Mouse (Mus musculus): ENCODE data around the gene Mrps21. TPM values are rescaled to one million over a fixed set of nuclear protein-coding genes. Genes with fewer than 3 reads are reported as not detected.
"Not testable (repeated sequence)": the region's sequence is repeated elsewhere in the genome, so short reads cannot be mapped to it uniquely, and the experiment has no call there.

Gene Mrps21
- polyA plus RNA-seq, 1 experiment from 2014 or later, result 360 TPM

DNA sequence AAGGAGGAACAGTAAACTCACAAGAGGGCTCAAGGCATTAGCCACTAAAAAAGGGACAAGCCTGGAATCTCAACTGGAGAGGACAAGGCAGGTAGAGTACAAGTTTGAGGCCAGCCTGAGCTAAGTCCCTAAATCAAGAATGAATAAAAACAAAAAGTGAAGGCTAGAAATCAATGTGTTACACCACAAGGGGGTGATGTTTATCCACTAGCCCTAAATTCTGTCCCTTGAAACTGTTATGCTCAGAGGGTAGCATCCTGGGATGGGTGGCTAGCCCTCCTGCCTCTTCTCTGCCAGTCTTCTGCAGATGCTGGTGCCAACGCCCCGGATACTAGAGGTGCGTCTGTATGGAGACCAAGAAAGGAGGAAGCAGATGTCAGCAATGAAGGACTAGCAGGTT, 11.0 kb downstream of the Mrps21 start:
- no peak for ATAC-seq
- H3K27me3 ChIP-seq (replicated peaks; ENCODE audit: control insufficient read depth, insufficient read depth, low read length), result no peaks in the 10 kb centered on the region
- H3K4me3 ChIP-seq (ENCODE audit: low read length), result no peak overlapping the region
- H3K4me1 ChIP-seq (ENCODE audit: control insufficient read depth, insufficient read depth, low read length), result no peaks in the 10 kb centered on the region
- WGBS, result 82% methylated on average over 3 of the region's 3 CpGs
- no peak overlapping the region for H3K4me2 ChIP-seq (ENCODE audit: low read depth, low read length)
- peaks cover 3% of the 10 kb centered on the region; the same call in 1 of the 2 replicates for H3K36me3 ChIP-seq (ENCODE audit: control insufficient read depth, insufficient read depth, low read length)
- no peak overlapping the region for H3K27ac ChIP-seq (ENCODE audit: low read length)
- no peaks in the 10 kb centered on the region for H3K9me3 ChIP-seq (ENCODE audit: control insufficient read depth, low read length)
- no peak overlapping the region for H3K9ac ChIP-seq (ENCODE audit: low read depth, low read length)

DNA sequence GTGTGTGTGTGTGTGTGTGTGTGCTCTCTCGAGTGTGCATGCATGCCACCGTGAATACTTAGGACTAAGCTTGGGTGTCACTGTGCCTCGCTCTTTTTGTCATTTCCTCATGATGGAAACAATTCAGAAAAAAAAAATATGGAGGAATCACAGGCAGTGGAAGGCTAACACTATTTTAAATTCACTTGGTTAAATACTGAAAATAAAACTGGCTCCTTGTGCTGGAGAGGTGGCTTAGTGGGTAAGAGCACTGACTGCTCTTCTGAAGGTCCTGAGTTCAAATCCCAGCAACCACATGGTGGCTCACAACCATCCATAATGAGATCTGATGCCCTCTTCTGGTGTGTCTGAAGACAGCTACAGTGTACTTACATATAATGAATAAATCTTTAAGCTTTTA, 13.0 kb downstream of the Mrps21 start:
- not testable (repeated sequence) for H3K4me3 ChIP-seq (ENCODE audit: low read length); H3K27ac ChIP-seq (ENCODE audit: low read length); H3K4me2 ChIP-seq (ENCODE audit: low read depth, low read length); H3K9me3 ChIP-seq (ENCODE audit: control insufficient read depth, low read length); ATAC-seq; H3K36me3 ChIP-seq (ENCODE audit: control insufficient read depth, insufficient read depth, low read length); H3K4me1 ChIP-seq (ENCODE audit: control insufficient read depth, insufficient read depth, low read length); H3K9ac ChIP-seq (ENCODE audit: low read depth, low read length); H3K27me3 ChIP-seq (replicated peaks; ENCODE audit: control insufficient read depth, insufficient read depth, low read length)
- 78% methylated on average over 3 of the region's 3 CpGs for WGBS

DNA sequence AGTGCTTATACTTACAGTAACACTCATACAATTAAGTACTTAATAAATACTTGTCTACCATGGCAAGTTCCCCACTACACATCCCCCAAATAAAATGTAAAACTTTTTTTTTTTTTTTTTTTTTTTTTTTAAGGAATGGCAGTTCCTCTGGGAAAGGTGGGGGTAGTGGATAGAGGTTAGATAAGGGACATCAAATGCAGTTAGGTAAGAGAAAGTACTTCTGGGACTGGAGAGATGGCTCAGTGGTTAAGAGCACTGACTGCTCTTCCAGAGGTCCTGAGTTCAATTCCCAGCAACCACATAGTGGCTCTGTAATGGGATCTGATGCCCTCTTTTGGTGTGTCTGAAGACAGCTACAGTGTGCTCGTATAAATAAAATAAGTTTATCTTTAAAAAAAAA, 14.3 kb downstream of the Mrps21 start:
- WGBS, result 88% methylated on average over 1 of the region's 1 CpGs

DNA sequence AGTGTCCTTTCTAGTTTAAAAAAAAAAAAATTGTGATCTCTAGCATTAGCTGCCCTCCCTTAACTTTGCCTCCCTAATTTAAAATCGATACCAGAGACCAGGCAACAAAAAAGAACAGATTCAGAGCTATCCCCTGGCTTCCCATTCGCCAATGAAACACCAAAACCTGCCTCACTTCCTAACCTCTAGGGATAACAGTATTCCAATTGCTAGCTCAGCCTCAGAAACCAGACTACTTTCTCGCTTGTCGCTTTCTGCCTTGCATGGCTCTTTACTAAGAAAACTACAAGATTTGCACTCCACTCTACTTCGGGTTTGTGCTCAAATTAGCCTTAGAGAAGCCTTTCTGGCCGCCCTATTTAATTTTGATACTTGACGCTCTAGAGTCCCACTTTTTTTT, 15.2 kb downstream of the Mrps21 start:
- Histone ChIP-seq H3K4me2 (ENCODE audit: low read depth, low read length) (peak overlapping the region; percentile 60), H3K4me1 (ENCODE audit: control insufficient read depth, insufficient read depth, low read length) (peaks cover 5% of the 10 kb centered on the region), H3K36me3 (ENCODE audit: control insufficient read depth, insufficient read depth, low read length) (peaks cover 5% of the 10 kb centered on the region), H3K4me3 (ENCODE audit: low read length) (peak overlapping the region; percentile 86), H3K9me3 (ENCODE audit: control insufficient read depth, low read length) (no peaks in the 10 kb centered on the region), H3K27me3 (replicated peaks; ENCODE audit: control insufficient read depth, insufficient read depth, low read length) (no peaks in the 10 kb centered on the region), H3K27ac (ENCODE audit: low read length) (peak overlapping the region; percentile 76), H3K9ac (ENCODE audit: low read depth, low read length) (peak overlapping the region; percentile 93)
- WGBS, result 23% methylated on average over 7 of the region's 7 CpGs
- ATAC-seq, result 0 out of 2 replicates have a peak, but pooled peaks have one; percentile 12

More for the DNA sequence above, 14.3 kb downstream of the Mrps21 start:
- H3K36me3 ChIP-seq (ENCODE audit: control insufficient read depth, insufficient read depth, low read length); ATAC-seq; H3K4me1 ChIP-seq (ENCODE audit: control insufficient read depth, insufficient read depth, low read length); H3K27ac ChIP-seq (ENCODE audit: low read length); H3K27me3 ChIP-seq (replicated peaks; ENCODE audit: control insufficient read depth, insufficient read depth, low read length); H3K4me3 ChIP-seq (ENCODE audit: low read length); H3K9ac ChIP-seq (ENCODE audit: low read depth, low read length); H3K9me3 ChIP-seq (ENCODE audit: control insufficient read depth, low read length); H3K4me2 ChIP-seq (ENCODE audit: low read depth, low read length): not testable (repeated sequence)

DNA sequence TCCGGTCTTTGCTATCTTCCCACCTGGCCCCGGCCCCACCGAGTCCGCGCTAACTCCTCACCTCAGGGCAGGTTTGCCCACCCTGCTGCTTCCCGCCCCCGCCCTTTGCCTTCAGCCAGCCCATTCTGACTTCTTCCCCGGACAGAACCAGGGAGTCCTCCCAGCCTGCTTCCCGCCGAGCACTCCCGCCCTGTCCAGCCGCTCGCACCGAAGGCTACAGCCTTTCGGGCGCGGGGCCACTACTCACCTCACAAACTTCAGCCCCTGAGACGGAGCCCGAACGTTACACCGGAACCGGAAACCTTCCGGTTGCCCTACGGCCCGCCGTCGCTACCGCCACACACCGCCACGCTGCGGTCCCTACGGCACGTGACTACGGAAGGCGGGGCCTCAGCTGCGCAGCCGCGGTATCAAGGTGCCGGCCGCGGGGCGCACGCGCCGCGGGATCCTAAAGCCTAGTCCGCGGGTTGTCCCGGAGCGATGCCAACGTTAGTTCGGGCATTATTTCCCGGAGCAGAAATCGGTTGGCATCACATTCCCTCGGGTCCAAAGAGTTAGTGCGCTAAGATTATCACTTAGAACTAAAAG, 15.7 kb downstream of the Mrps21 start, which contains the start of gene Prpf3:
Gene Prpf3, minus strand, starts transcription at position 384 of the 588 bp plus-strand sequence.
- Histone ChIP-seq H3K4me1 (ENCODE audit: control insufficient read depth, insufficient read depth, low read length) (peaks cover 5% of the 10 kb centered on the region), H3K27ac (ENCODE audit: low read length) (peak within 1 kb of the TSS; percentile 76), H3K36me3 (ENCODE audit: control insufficient read depth, insufficient read depth, low read length) (peaks cover 5% of the 10 kb centered on the region), H3K9ac (ENCODE audit: low read depth, low read length) (peak within 1 kb of the TSS; percentile 93), H3K27me3 (replicated peaks; ENCODE audit: control insufficient read depth, insufficient read depth, low read length) (no peaks in the 10 kb centered on the region), H3K4me3 (ENCODE audit: low read length) (peak within 1 kb of the TSS; percentile 86), H3K9me3 (ENCODE audit: control insufficient read depth, low read length) (no peaks in the 10 kb centered on the region), H3K4me2 (ENCODE audit: low read depth, low read length) (peak within 1 kb of the TSS; percentile 60)
- WGBS, result under 1% methylated on average over 56 of the region's 56 CpGs
- peak; percentile 99 for ATAC-seq

DNA sequence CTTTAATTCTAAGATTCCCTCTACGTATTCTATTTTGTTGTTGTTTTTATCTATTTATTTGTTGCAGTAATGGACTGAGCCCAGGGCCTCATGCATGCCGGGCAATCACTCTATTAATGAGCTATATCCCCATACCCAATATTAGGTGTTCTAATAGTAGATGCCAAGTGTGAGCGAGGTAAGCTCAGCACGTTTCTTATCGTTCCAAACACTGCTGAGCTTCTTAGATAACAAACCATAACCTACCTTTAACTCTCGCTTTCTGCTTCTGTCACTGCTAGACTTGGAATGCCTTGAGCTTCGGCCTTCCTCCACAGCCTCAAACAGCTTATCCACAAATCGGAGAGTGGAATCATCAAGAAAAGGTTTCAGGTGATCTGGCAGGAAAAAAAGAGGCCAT, 20.0 kb downstream of the Mrps21 start:
- peaks cover 13% of the 10 kb centered on the region for H3K36me3 ChIP-seq (ENCODE audit: control insufficient read depth, insufficient read depth, low read length)
- H3K27me3 ChIP-seq (replicated peaks; ENCODE audit: control insufficient read depth, insufficient read depth, low read length), result no peaks in the 10 kb centered on the region
- no peaks in the 10 kb centered on the region for H3K9me3 ChIP-seq (ENCODE audit: control insufficient read depth, low read length)
- ATAC-seq, result no peak
- no peak overlapping the region for H3K27ac ChIP-seq (ENCODE audit: low read length)
- no peak overlapping the region for H3K9ac ChIP-seq (ENCODE audit: low read depth, low read length)
- WGBS, result 93% methylated on average over 8 of the region's 8 CpGs
- no peak overlapping the region for H3K4me3 ChIP-seq (ENCODE audit: low read length)
- peaks cover 5% of the 10 kb centered on the region for H3K4me1 ChIP-seq (ENCODE audit: control insufficient read depth, insufficient read depth, low read length)
- no peak overlapping the region for H3K4me2 ChIP-seq (ENCODE audit: low read depth, low read length)

DNA sequence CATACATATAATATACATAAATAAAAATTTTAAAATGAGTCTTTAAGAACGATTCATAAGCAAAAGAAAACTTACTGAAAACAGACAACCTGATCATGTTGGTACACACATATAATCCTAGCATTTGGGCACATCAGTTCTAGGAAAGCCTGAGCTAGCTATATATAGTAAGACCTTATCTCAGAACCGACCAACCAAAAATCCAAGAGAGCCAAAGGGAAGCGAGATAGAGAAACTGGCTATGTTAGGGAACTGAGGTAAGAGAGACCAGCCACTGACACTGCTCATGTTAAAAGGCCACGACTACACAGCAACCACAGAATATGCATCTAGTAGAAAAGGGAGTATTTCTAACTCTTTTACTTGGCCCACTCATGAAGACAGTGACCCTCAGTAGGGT, 20.7 kb downstream of the Mrps21 start:
- Histone ChIP-seq H3K4me3 (ENCODE audit: low read length) (no peak overlapping the region), H3K27ac (ENCODE audit: low read length) (no peak overlapping the region), H3K4me1 (ENCODE audit: control insufficient read depth, insufficient read depth, low read length) (peaks cover 5% of the 10 kb centered on the region), H3K4me2 (ENCODE audit: low read depth, low read length) (no peak overlapping the region), H3K9me3 (ENCODE audit: control insufficient read depth, low read length) (no peaks in the 10 kb centered on the region), H3K9ac (ENCODE audit: low read depth, low read length) (no peak overlapping the region), H3K36me3 (ENCODE audit: control insufficient read depth, insufficient read depth, low read length) (peaks cover 16% of the 10 kb centered on the region), H3K27me3 (replicated peaks; ENCODE audit: control insufficient read depth, insufficient read depth, low read length) (no peaks in the 10 kb centered on the region)
- 83% methylated on average over 4 of the region's 4 CpGs for WGBS
- ATAC-seq, result no peak

DNA sequence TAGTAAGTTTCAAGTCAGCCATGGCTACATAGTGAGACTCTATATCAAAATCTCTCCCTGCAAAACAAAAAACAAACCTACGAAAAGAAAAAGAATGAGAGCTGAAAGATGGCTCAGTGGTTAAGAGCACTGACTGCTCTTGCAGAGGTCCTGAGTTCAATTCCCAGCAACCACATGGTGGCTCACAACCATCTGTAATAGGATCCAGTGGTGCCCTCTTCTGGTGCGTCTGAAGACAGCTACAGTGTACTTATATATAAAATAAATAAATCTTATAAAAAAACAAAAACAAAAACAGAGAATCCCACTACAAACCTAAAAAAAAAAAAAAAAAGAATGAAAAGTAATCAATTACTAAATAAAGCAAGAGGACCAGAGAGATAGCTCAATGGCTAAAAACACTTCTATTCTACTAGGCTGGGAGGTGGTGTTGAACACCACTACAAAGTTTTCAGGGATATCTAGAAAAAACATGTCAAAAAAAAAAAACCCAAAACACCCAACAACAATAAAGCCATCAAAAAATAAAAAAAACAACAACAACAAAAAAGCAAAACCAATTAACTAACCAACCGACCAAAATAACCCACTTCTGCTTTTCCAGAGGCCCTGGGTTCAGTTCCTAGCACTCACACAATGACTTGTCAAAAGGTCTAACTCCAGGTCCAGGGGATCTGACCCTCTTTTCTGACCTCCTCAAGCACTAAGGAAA, 28.7 kb downstream of the Mrps21 start:
- H3K27me3 ChIP-seq (replicated peaks; ENCODE audit: control insufficient read depth, insufficient read depth, low read length), result no peaks in the 10 kb centered on the region
- H3K4me2 ChIP-seq (ENCODE audit: low read depth, low read length), result no peak overlapping the region
- ATAC-seq, result no peak
- no peaks in the 10 kb centered on the region for H3K9me3 ChIP-seq (ENCODE audit: control insufficient read depth, low read length)
- H3K9ac ChIP-seq (ENCODE audit: low read depth, low read length), result no peak overlapping the region
- no peak overlapping the region for H3K4me3 ChIP-seq (ENCODE audit: low read length)
- H3K36me3 ChIP-seq (ENCODE audit: control insufficient read depth, insufficient read depth, low read length), result peaks cover 18% of the 10 kb centered on the region
- H3K4me1 ChIP-seq (ENCODE audit: control insufficient read depth, insufficient read depth, low read length), result no peaks in the 10 kb centered on the region
- no peak overlapping the region for H3K27ac ChIP-seq (ENCODE audit: low read length)
- WGBS, result 84% methylated on average over 3 of the region's 3 CpGs

DNA sequence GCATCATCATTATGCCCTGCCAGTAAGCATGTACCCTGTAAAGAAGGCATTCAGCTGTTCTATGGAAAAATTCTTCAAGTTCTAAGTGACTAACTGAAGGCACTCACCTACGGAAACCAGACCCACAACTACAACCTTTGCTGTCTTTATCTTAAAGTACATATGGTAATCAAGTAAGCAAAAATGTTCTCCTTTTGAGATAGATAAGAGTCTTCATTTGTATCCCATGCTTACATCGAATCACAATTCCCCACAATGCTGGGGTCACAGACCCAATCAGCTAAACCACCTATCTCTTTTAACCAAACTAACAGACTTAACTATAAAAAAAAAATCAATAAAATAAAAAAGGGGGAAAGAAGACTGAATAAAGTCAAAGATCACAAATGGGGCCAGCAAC, 32.1 kb downstream of the Mrps21 start:
- Histone ChIP-seq H3K4me2 (ENCODE audit: low read depth, low read length) (no peak overlapping the region), H3K36me3 (ENCODE audit: control insufficient read depth, insufficient read depth, low read length) (peaks cover 16% of the 10 kb centered on the region), H3K9me3 (ENCODE audit: control insufficient read depth, low read length) (no peaks in the 10 kb centered on the region), H3K27me3 (replicated peaks; ENCODE audit: control insufficient read depth, insufficient read depth, low read length) (no peaks in the 10 kb centered on the region), H3K9ac (ENCODE audit: low read depth, low read length) (no peak overlapping the region), H3K27ac (ENCODE audit: low read length) (no peak overlapping the region), H3K4me3 (ENCODE audit: low read length) (no peak overlapping the region), H3K4me1 (ENCODE audit: control insufficient read depth, insufficient read depth, low read length) (no peaks in the 10 kb centered on the region)
- ATAC-seq, result no peak
- WGBS, result 88% methylated on average over 2 of the region's 2 CpGs

Measured in intestine, embryonic 16.5 days (tissue).